Mouse (Mus musculus): Measurements from ENCODE around the gene Alg5. TPM values are rescaled to one million over a fixed set of nuclear protein-coding genes. Genes with fewer than 3 reads are reported as not detected.
"Not testable (repeated sequence)": the region's sequence is repeated elsewhere in the genome, so short reads cannot be mapped to it uniquely, and the experiment has no call there.

Gene Alg5
- polyA plus RNA-seq, 1 experiment from 2014 or later: 37.5 TPM

GRCm38 (mm10) chr3:54755145-54756041 lies 20.1 kb downstream of the Alg5 start, which contains the start of gene Smad9:
Smad9 (plus strand) TSS chr3:54755582.
- peak; percentile 65 for DNase-seq (ENCODE audit: low spot score)
- under 1% methylated on average over 52 of the region's 66 CpGs for WGBS

GRCm38 (mm10) chr3:54756058-54756457 lies 20.7 kb downstream of the Alg5 start:
- Histone ChIP-seq H3K36me3 (ENCODE audit: control insufficient read depth, insufficient read depth, low read length) (no peaks in the 10 kb centered on the region), H3K27me3 (ENCODE audit: control insufficient read depth, insufficient read depth, low read length) (no peaks in the 10 kb centered on the region), H3K9ac (ENCODE audit: low read length) (no peak overlapping the region), H3K4me2 (ENCODE audit: low read depth, severe bottlenecking) (peak overlapping the region; percentile 98), H3K27ac (replicated peaks; ENCODE audit: low read depth, low read length) (no peak overlapping the region), H3K9me3 (ENCODE audit: control insufficient read depth, low read length) (no peaks in the 10 kb centered on the region), H3K4me1 (ENCODE audit: control insufficient read depth, insufficient read depth, low read length) (0 out of 2 replicates have a peak, but pooled peaks cover 4% of the 10 kb centered on the region), H3K4me3 (ENCODE audit: low read depth, low read length) (peak overlapping the region; percentile 59)
- DNase-seq (ENCODE audit: low spot score): peak; percentile 40
- no peak for ATAC-seq (ENCODE audit: insufficient number of reproducible peaks, low FRiP score, low TSS enrichment, low read depth)
- WGBS: under 1% methylated on average over 11 of the region's 11 CpGs

More at GRCm38 (mm10) chr3:54755145-54756041, 20.1 kb downstream of the Alg5 start, which contains the start of gene Smad9:
- Histone ChIP-seq H3K27me3 (ENCODE audit: control insufficient read depth, insufficient read depth, low read length) (no peaks in the 10 kb centered on the region), H3K27ac (replicated peaks; ENCODE audit: low read depth, low read length) (no peak within 1 kb of the TSS), H3K4me1 (ENCODE audit: control insufficient read depth, insufficient read depth, low read length) (0 out of 2 replicates have a peak, but pooled peaks cover 4% of the 10 kb centered on the region), H3K4me3 (ENCODE audit: low read depth, low read length) (peak within 1 kb of the TSS; percentile 59), H3K4me2 (ENCODE audit: low read depth, severe bottlenecking) (peak within 1 kb of the TSS; percentile 98), H3K9ac (ENCODE audit: low read length) (peak within 1 kb of the TSS; percentile 63), H3K36me3 (ENCODE audit: control insufficient read depth, insufficient read depth, low read length) (peaks cover 2% of the 10 kb centered on the region; the same call in 1 of the 2 replicates), H3K9me3 (ENCODE audit: control insufficient read depth, low read length) (no peaks in the 10 kb centered on the region)
- ATAC-seq (ENCODE audit: insufficient number of reproducible peaks, low FRiP score, low TSS enrichment, low read depth): peak; percentile 80

- H3K36me3 ChIP-seq (ENCODE audit: control insufficient read depth, insufficient read depth, low read length): no peaks in the 10 kb centered on the region
- H3K9ac ChIP-seq (ENCODE audit: low read length): no peak overlapping the region
- no peaks in the 10 kb centered on the region for H3K27me3 ChIP-seq (ENCODE audit: control insufficient read depth, insufficient read depth, low read length)
- H3K4me1 ChIP-seq (ENCODE audit: control insufficient read depth, insufficient read depth, low read length): 0 out of 2 replicates have a peak, but pooled peaks cover 4% of the 10 kb centered on the region
- no peak for DNase-seq (ENCODE audit: low spot score)
- H3K27ac ChIP-seq (replicated peaks; ENCODE audit: low read depth, low read length): no peak overlapping the region
- ATAC-seq (ENCODE audit: insufficient number of reproducible peaks, low FRiP score, low TSS enrichment, low read depth): no peak
- H3K4me3 ChIP-seq (ENCODE audit: low read depth, low read length): no peak overlapping the region
- no peak overlapping the region for H3K4me2 ChIP-seq (ENCODE audit: low read depth, severe bottlenecking)
- WGBS: 94% methylated on average over 8 of the region's 8 CpGs
- no peaks in the 10 kb centered on the region for H3K9me3 ChIP-seq (ENCODE audit: control insufficient read depth, low read length)
Measured at GRCm38 (mm10) chr3:54757446-54757845, 22.1 kb downstream of the Alg5 start.

GRCm38 (mm10) chr3:54759211-54759610 lies 23.9 kb downstream of the Alg5 start:
- Histone ChIP-seq H3K4me1 (ENCODE audit: control insufficient read depth, insufficient read depth, low read length) (0 out of 2 replicates have a peak, but pooled peaks cover 4% of the 10 kb centered on the region), H3K27ac (replicated peaks; ENCODE audit: low read depth, low read length) (no peak overlapping the region), H3K4me3 (ENCODE audit: low read depth, low read length) (no peak overlapping the region), H3K9me3 (ENCODE audit: control insufficient read depth, low read length) (no peaks in the 10 kb centered on the region), H3K9ac (ENCODE audit: low read length) (no peak overlapping the region), H3K27me3 (ENCODE audit: control insufficient read depth, insufficient read depth, low read length) (no peaks in the 10 kb centered on the region), H3K4me2 (ENCODE audit: low read depth, severe bottlenecking) (no peak overlapping the region), H3K36me3 (ENCODE audit: control insufficient read depth, insufficient read depth, low read length) (no peaks in the 10 kb centered on the region)
- ATAC-seq (ENCODE audit: insufficient number of reproducible peaks, low FRiP score, low TSS enrichment, low read depth) (no peak), DNase-seq (ENCODE audit: low spot score) (no peak)
- 82% methylated on average over 9 of the region's 9 CpGs for WGBS

GRCm38 (mm10) chr3:54760321-54761115 lies 25.2 kb downstream of the Alg5 start:
- Histone ChIP-seq H3K36me3 (ENCODE audit: control insufficient read depth, insufficient read depth, low read length) (no peaks in the 10 kb centered on the region), H3K4me1 (ENCODE audit: control insufficient read depth, insufficient read depth, low read length) (0 out of 2 replicates have a peak, but pooled peaks cover 3% of the 10 kb centered on the region), H3K27ac (replicated peaks; ENCODE audit: low read depth, low read length) (no peak overlapping the region), H3K9ac (ENCODE audit: low read length) (no peak overlapping the region), H3K4me2 (ENCODE audit: low read depth, severe bottlenecking) (no peak overlapping the region), H3K9me3 (ENCODE audit: control insufficient read depth, low read length) (no peaks in the 10 kb centered on the region), H3K4me3 (ENCODE audit: low read depth, low read length) (no peak overlapping the region), H3K27me3 (ENCODE audit: control insufficient read depth, insufficient read depth, low read length) (no peaks in the 10 kb centered on the region)
- DNase-seq (ENCODE audit: low spot score): no peak
- no peak for ATAC-seq (ENCODE audit: insufficient number of reproducible peaks, low FRiP score, low TSS enrichment, low read depth)
- 73% methylated on average over 15 of the region's 15 CpGs for WGBS

GRCm38 (mm10) chr3:54761258-54761657 lies 25.9 kb downstream of the Alg5 start:
- H3K4me2 ChIP-seq (ENCODE audit: low read depth, severe bottlenecking): no peak overlapping the region
- DNase-seq (ENCODE audit: low spot score) (no peak), ATAC-seq (ENCODE audit: insufficient number of reproducible peaks, low FRiP score, low TSS enrichment, low read depth) (no peak)
- H3K36me3 ChIP-seq (ENCODE audit: control insufficient read depth, insufficient read depth, low read length): no peaks in the 10 kb centered on the region
- H3K4me1 ChIP-seq (ENCODE audit: control insufficient read depth, insufficient read depth, low read length): no peaks in the 10 kb centered on the region
- H3K4me3 ChIP-seq (ENCODE audit: low read depth, low read length): no peak overlapping the region
- no peaks in the 10 kb centered on the region for H3K9me3 ChIP-seq (ENCODE audit: control insufficient read depth, low read length)
- no peak overlapping the region for H3K27ac ChIP-seq (replicated peaks; ENCODE audit: low read depth, low read length)
- WGBS: 97% methylated on average over 1 of the region's 1 CpGs
- H3K27me3 ChIP-seq (ENCODE audit: control insufficient read depth, insufficient read depth, low read length): no peaks in the 10 kb centered on the region
- no peak overlapping the region for H3K9ac ChIP-seq (ENCODE audit: low read length)

- no peak overlapping the region for H3K9ac ChIP-seq (ENCODE audit: low read length)
- H3K27me3 ChIP-seq (ENCODE audit: control insufficient read depth, insufficient read depth, low read length): no peaks in the 10 kb centered on the region
- H3K4me1 ChIP-seq (ENCODE audit: control insufficient read depth, insufficient read depth, low read length): no peaks in the 10 kb centered on the region
- no peaks in the 10 kb centered on the region for H3K9me3 ChIP-seq (ENCODE audit: control insufficient read depth, low read length)
- H3K36me3 ChIP-seq (ENCODE audit: control insufficient read depth, insufficient read depth, low read length): no peaks in the 10 kb centered on the region
- no peak overlapping the region for H3K4me3 ChIP-seq (ENCODE audit: low read depth, low read length)
- H3K4me2 ChIP-seq (ENCODE audit: low read depth, severe bottlenecking): no peak overlapping the region
- 72% methylated on average over 18 of the region's 18 CpGs for WGBS
- ATAC-seq (ENCODE audit: insufficient number of reproducible peaks, low FRiP score, low TSS enrichment, low read depth) (no peak), DNase-seq (ENCODE audit: low spot score) (no peak)
- no peak overlapping the region for H3K27ac ChIP-seq (replicated peaks; ENCODE audit: low read depth, low read length)
Measured at GRCm38 (mm10) chr3:54764418-54764817, 29.1 kb downstream of the Alg5 start.

- not testable (repeated sequence) for H3K4me2 ChIP-seq (ENCODE audit: low read depth, severe bottlenecking); ATAC-seq (ENCODE audit: insufficient number of reproducible peaks, low FRiP score, low TSS enrichment, low read depth); H3K9ac ChIP-seq (ENCODE audit: low read length); H3K27me3 ChIP-seq (ENCODE audit: control insufficient read depth, insufficient read depth, low read length); H3K9me3 ChIP-seq (ENCODE audit: control insufficient read depth, low read length); H3K27ac ChIP-seq (replicated peaks; ENCODE audit: low read depth, low read length); H3K4me1 ChIP-seq (ENCODE audit: control insufficient read depth, insufficient read depth, low read length); H3K4me3 ChIP-seq (ENCODE audit: low read depth, low read length); H3K36me3 ChIP-seq (ENCODE audit: control insufficient read depth, insufficient read depth, low read length)
- WGBS: 92% methylated on average over 6 of the region's 6 CpGs
- DNase-seq (ENCODE audit: low spot score): peak; percentile 32
Measured at GRCm38 (mm10) chr3:54765521-54765920, 30.2 kb downstream of the Alg5 start.

Measured in limb, embryonic 11.5 days (tissue).